Mouse (Mus musculus) mammary gland, adult 2 months (tissue): ENCODE results near the gene Pqlc2. TPM values are rescaled to one million over a fixed set of nuclear protein-coding genes. Genes with fewer than 3 reads are reported as not detected.

Experiments used
- polyA plus RNA-seq: library from polyadenylated mRNA; depleted of rRNA; stranded (reverse); fragments of >200 nt; gene quantifications from 2 replicates; pipeline ENCODE4 v1.2.3, GENCODE M21; 2012; ENCODE audit warnings: low replicate concordance; rRNA removed

Pqlc2 gene
- 40.3 and 44.0 TPM in 2 replicates for polyA plus RNA-seq

GRCm38 (mm10) chr4:139310171-139310898 lies at the start of gene Pqlc2, which contains the start of gene Akr7a5:
TSS of gene Pqlc2 (minus strand) at chr4:139310708.
TSS of gene Akr7a5 (plus strand) at chr4:139310744.

GRCm38 (mm10) chr4:139351931-139352711 lies 41.6 kb upstream of the Pqlc2 start, which contains the start of the genes Mrto4, Emc1 and Ubr4:
TSS of gene Mrto4 (minus strand) at chr4:139352576.
TSS of gene Emc1 (plus strand) at chr4:139352587.
TSS of gene Ubr4 (plus strand) at chr4:139352609.

Other genes starting within 250 kb of the Pqlc2 start
- 0.09 and 0.13 TPM in 2 replicates for gene Htr6, start 235.1 kb downstream of the Pqlc2 start, polyA plus RNA-seq
- 105 and 191 TPM in 2 replicates for gene Nbl1, start 217.7 kb downstream of the Pqlc2 start, polyA plus RNA-seq
- 29.4 and 94.0 TPM in 2 replicates for gene Minos1, start 179.6 kb downstream of the Pqlc2 start, polyA plus RNA-seq
- 139 and 209 TPM in 2 replicates for gene Capzb, start 117.8 kb downstream of the Pqlc2 start, polyA plus RNA-seq
- gene Akr7a5, start within 50 bp of the Pqlc2 start, polyA plus RNA-seq: 33.7 and 51.5 TPM in 2 replicates
- gene Mrto4, start 41.9 kb upstream of the Pqlc2 start, polyA plus RNA-seq: 13.8 and 21.2 TPM in 2 replicates
- gene Emc1, start 41.9 kb upstream of the Pqlc2 start, polyA plus RNA-seq: 40.2 and 49.0 TPM in 2 replicates
- 156 and 214 TPM in 2 replicates for gene Ubr4, start 41.9 kb upstream of the Pqlc2 start, polyA plus RNA-seq
- 9.3 and 9.7 TPM in 2 replicates for gene Iffo2, start 219.8 kb upstream of the Pqlc2 start, polyA plus RNA-seq